Mouse (Mus musculus) MEL (cell line): ENCODE data around the gene Efcab2.

Source experiments
- CTCF ChIP-seq, 3 experiments: IDR thresholded peaks in 2 of 3; conservative IDR thresholded peaks in 1 of 3; 2 replicates each; pipeline ENCODE4 v1.5.1; 2011 to 2012; ENCODE audit warnings: low read length in 3 of 3, low read depth in 2 of 3, mild to moderate bottlenecking in 2 of 3, improper control_type of control experiment in 1 of 3, inconsistent platforms in 1 of 3, mixed read lengths in 1 of 3, moderate library complexity in 1 of 3; ENCODE audit not compliant: control insufficient read depth in 1 of 3, insufficient read depth in 1 of 3, poor library complexity in 1 of 3, severe bottlenecking in 1 of 3
- E2F4 ChIP-seq: IDR thresholded peaks from 2 replicates; pipeline ENCODE4 v1.6.1; 2011; ENCODE audit warnings: low read depth, low read length, improper control_type of control experiment, borderline replicate concordance
- EP300 ChIP-seq, 2 experiments: IDR thresholded peaks; 2 replicates each; pipeline ENCODE4 v1.6.1; 2011; ENCODE audit warnings: improper control_type of control experiment in 2 of 2, low read length in 2 of 2, low read depth in 1 of 2, mild to moderate bottlenecking in 1 of 2
- NELFE ChIP-seq: IDR thresholded peaks from 2 replicates; pipeline ENCODE4 v1.6.1; 2011; ENCODE audit warnings: low read depth, low read length, improper control_type of control experiment
- POLR2A ChIP-seq, 2 experiments: IDR thresholded peaks; 2 replicates each; pipeline ENCODE4 v1.6.1; 2011 to 2012; ENCODE audit warnings: low read length in 2 of 2, mild to moderate bottlenecking in 2 of 2, control low read depth in 1 of 2, improper control_type of control experiment in 1 of 2, low read depth in 1 of 2, moderate library complexity in 1 of 2; ENCODE audit not compliant: control insufficient read depth in 1 of 2, insufficient read depth in 1 of 2, poor library complexity in 1 of 2

- peak; percentile 7; the same call in 1 of the 2 replicates for TF ChIP-seq NELFE
- peak in 1 of 2 experiments; percentile 59; a peak in 2 of 4 replicates for TF ChIP-seq EP300 (IDR thresholded peaks at IDR 0.05; ENCODE audit: low read depth in 1 of 2, low read length in 2 of 2)
- 0 out of 2 replicates have a peak, but pooled peaks have one; percentile 49 for TF ChIP-seq E2F4
- TF ChIP-seq CTCF (IDR thresholded peaks at IDR 0.05 in 2 of 3, conservative IDR thresholded peaks at IDR 0.05 in 1 of 3; ENCODE audit: control insufficient read depth in 1 of 3, insufficient read depth in 1 of 3, low read depth in 2 of 3, low read length in 3 of 3, poor library complexity in 1 of 3, severe bottlenecking in 1 of 3), result no peak
- TF ChIP-seq POLR2A (IDR thresholded peaks at IDR 0.05; ENCODE audit: control insufficient read depth in 1 of 2, insufficient read depth in 1 of 2, low read depth in 1 of 2, low read length in 2 of 2, poor library complexity in 1 of 2), result peak in 1 of 2 experiments; percentile 51; a peak in 1 of 4 replicates
These were observed 36.6 kb upstream of the Efcab2 start for GRCm38 (mm10) chr1:178369272-178369651.
